Mouse (Mus musculus) urinary bladder, postnatal 36 days (tissue): ENCODE data around the gene Apoa1.
A peak's percentile ranks its signal among the peaks of the same experiment; 100 is the strongest.

ENCODE experiments used
- DNase-seq, 2 experiments: peaks; one replicate each; pipeline ENCODE4 v3.0.0; 2022; ENCODE audit warnings: low spot score in 2 of 2, mixed read lengths in 1 of 2

Gene Apoa1

DNA sequence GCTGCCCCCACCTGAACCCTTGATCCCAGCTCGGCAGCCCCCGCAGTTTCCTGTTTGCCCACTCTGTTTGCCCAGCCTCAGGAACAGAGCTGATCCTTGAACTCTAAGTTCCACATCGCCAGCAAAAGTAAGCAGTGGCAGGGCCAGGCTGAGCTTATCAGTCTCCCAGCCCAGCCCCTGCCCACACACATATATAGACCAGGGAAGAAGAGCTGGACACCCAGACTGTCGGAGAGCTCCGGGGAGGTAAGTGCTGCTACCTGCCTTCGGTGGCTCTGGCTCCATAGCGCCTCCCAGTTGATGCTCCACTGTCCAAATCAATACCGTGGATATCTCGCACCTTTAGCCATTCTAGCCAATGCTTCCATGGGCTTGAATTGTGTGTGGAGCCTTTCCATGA is at the start of gene Apoa1:
Apoa1 (plus strand) TSS at position 90 of the 400 bp plus-strand sequence.
- no peak for DNase-seq

- no peak for DNase-seq
Observed at GRCm38 (mm10) chr9:46178595-46178994, 49.8 kb upstream of the Apoa1 start.

DNA sequence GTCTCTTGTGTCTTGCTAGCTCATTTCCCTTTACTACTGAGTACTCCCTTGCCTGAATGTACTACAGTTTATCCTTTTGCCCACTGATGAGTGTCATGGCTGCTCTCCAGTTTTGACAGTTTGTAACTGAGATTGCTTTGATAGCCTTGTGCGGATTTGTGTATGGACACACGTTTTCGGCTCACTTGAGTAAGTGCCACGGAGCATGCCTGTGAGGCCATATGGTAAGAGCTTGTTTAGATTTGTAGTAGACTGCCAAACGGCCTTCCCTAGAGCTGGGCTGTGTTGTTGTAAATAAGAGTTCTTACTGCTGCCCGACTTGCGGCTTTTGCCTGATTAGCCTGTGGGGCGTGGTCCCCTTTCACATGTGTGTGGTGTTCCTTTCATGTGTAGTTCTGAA is 47.1 kb upstream of the Apoa1 start:
- no peak for DNase-seq

GRCm38 (mm10) chr9:46184542-46184941 is 43.8 kb upstream of the Apoa1 start:
- no peak for DNase-seq

- DNase-seq = no peak
Observed at GRCm38 (mm10) chr9:46185191-46185590, 43.2 kb upstream of the Apoa1 start.

DNA sequence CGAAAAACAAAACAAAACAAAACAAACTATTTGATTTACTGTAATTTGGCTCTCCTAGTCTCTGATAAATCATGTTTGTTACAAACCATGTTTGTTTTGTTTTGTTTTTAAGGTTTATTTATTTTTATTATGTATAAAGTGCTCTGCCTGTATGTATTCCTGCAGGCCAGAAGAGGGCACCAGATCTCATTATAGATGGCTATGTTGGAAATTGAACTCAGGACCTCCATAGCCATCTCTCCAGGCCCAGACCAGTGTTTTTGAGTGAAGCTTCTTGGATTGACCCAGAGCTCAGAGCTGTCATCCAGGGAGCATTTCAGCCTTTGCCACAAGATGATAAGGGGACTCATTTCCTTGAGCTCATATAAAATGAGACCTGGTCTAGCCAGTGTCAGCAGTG is 42.0 kb upstream of the Apoa1 start:
- DNase-seq = no peak

DNA sequence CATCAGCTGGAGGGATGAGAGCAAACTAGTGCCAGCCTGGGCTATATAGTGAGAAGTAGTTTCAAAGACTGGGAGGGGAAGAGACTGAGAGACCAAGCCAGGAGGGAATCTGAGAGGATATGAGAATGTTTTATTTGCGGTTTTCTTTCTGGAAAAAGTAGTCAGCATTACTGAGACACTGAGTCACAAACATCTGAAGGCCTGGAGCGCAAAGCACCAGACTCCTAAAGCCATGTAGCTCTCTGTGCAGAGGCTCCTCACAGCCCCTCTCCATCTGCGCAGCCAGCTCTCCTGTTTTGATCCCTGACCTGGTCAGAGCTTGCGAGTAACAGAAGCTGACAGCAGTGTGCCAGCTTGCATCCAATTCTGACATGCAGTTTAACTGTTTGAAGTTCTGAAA is 40.0 kb upstream of the Apoa1 start:
- DNase-seq = no peak

GRCm38 (mm10) chr9:46188956-46189355 is 39.4 kb upstream of the Apoa1 start:
- no peak for DNase-seq

- DNase-seq = no peak
Observed at GRCm38 (mm10) chr9:46189381-46189780, 39.0 kb upstream of the Apoa1 start.

- no peak for DNase-seq
Observed at GRCm38 (mm10) chr9:46191234-46191633, 37.1 kb upstream of the Apoa1 start.

DNA sequence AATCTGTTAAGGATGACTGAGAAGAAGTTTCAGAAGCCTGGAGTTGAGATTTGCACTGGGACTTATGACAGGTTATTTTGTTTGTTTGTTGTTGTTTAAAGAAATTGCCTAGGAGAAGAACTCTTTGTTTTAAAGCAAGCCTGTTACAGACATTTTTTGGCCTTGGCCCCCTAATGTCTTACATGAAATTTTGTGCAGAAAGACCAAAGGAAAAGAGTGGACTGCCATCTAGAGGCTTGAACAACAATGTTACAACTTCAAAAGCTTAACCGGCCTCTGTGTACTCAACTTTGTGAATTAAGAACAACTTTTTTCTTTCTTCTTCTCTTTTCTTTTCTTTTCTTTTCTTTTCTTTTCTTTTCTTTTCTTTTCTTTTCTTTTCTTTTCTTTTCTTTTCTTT is 36.7 kb upstream of the Apoa1 start:
- no peak for DNase-seq

GRCm38 (mm10) chr9:46192642-46193041 is 35.7 kb upstream of the Apoa1 start:
- DNase-seq = no peak

- no peak for DNase-seq
Observed at GRCm38 (mm10) chr9:46194809-46195208, 33.6 kb upstream of the Apoa1 start.

- peak in 1 of 2 experiments; percentile 49 for DNase-seq
Observed at GRCm38 (mm10) chr9:46196699-46197169, 31.6 kb upstream of the Apoa1 start.

DNA sequence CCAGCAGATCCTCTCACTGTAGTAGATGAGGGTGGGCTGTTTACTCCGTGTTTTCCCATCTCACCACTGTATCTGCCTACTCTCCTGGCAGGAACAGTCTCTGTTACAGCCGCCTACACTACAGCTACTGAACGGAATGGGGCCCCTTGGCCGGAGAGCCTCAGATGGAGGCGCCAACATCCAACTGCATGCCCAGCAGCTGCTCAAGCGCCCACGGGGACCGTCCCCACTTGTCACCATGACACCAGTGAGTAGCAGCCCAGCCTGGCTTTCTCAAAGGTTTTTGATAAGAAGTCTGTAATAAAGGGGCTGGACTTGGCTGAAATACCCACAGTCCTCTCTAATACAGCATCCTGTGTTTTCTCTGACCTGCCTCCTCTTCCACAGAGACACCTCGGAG is 29.9 kb upstream of the Apoa1 start:
- no peak for DNase-seq

- no peak for DNase-seq
Observed at GRCm38 (mm10) chr9:46198936-46199335, 29.4 kb upstream of the Apoa1 start.

GRCm38 (mm10) chr9:46199609-46200008 is 28.8 kb upstream of the Apoa1 start:
- no peak for DNase-seq

DNA sequence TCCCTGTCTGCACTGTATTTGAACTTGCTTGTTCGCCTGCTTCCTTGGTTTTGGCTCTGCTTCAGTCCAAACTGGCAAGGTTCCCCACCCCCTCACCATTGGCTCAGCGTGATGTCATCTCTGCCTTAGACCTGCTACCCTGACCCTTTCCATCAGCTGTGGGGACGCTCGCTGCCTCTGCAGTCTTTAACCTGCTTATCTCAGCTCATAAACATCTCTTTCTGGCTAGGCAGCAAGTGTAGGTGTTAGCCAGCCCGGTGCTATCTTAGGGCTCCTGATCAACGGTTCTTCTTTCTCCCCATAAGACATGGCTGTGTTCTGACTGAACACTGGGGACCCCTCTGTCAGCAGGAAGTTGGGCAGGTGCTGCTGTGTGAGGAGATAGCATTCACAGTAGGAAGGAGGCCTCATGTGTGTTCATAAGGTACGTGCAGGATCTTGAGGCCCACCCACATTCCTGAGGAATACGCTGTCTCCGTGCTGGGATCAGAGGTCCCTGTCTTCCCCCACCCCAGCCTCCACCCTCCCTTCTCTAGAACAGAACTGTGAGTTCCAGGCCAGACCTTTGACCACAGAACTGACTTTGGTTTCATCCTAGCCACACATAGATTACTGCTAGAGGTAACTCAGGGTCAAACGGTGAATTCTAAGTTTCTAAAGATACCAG is 21.4 kb upstream of the Apoa1 start:
- peak in 1 of 2 experiments; percentile 40 for DNase-seq

DNA sequence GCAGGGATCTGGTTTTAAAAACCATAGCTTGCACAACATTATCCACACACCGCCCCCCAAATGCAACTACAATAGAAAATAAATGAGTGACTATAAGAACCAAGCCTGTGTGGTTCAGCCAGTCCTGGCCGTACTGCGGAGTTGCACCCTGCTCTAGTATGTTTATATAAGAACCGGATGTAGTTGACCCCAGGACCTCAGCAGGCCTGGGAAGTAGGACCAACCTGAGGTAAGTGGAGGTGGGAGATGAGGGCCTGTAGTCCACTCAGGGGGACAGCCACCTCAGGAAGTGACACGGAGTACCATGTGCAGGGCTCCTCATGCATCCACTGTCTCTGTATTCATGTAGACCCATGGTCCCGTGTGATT is 20.9 kb upstream of the Apoa1 start:
- DNase-seq = no peak

DNA sequence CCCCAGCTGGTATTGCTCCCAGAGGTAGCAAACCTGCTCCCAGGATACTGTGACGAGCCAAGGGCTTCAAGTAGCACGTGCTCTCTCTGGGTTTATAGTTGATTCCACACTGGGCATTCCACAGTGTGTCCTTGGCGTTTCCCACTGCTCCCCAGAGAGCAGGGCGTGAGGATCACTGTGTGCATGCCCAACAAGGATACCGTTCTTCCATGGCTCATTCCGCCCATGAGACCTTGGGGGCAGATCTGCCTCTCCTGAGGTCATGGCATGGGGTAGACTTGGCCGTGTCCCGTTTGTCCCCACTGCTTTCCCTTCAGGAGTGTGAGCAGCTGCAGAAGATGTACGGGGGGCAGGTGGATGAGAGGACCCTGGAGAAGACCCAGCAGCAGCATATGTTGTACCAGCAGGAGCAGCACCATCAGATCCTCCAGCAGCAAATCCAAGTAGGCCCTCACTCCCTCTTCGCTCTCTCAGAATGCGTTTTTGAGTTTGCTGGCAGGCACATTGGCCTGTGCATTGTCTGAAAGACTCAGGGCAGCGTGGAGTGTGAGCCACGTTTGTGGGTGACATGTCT is 19.9 kb upstream of the Apoa1 start:
- no peak for DNase-seq

GRCm38 (mm10) chr9:46210473-46210872 is 17.9 kb upstream of the Apoa1 start:
- no peak for DNase-seq

GRCm38 (mm10) chr9:46214276-46214675 is 14.1 kb upstream of the Apoa1 start:
- no peak for DNase-seq

GRCm38 (mm10) chr9:46214946-46215337 is 13.4 kb upstream of the Apoa1 start:
- no peak for DNase-seq
